Mouse (Mus musculus): ENCODE measurements around the gene Eaf2.

Eaf2 gene

DNA sequence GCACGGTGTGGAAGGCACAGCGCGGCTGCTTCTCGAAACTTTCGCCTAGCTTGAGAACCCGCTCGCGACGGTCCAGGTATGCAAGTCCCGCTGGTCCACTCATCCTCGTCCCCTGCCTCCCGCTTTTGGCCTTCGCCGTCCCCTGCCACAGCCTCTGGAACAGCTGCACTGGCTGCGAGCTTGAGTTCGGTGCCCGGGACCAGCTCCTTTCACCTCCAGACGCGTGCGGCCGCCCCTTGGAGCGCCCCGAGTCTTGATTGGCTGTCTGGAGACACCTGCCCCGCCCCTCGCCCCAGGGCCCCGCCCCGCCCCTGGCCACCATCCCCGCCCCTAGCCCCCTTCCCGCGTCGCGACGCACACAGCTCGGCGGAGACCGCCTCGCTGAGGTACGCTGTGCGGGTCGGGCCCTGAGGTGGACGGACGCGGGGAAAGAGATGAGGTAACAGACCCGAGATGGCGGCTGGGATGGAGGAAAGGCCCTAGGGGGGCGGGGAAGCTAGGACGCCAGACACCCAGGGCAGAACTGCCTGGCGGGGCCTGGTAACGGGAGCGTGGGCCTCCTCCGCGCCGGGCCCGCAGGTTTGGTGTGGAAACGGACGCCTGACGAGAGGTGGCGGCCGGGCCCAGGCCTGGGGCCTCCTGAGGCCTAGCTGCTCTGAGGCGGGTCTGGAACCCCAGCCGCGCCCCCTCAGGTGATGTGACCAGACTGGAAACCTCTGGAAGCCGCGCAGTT lies 46.6 kb downstream of the Eaf2 start, which contains the start of gene Iqcb1:
Gene Iqcb1, plus strand, starts transcription at position 332 of the 733 bp plus-strand sequence.
- DNase-seq: peak; percentile 91

DNA sequence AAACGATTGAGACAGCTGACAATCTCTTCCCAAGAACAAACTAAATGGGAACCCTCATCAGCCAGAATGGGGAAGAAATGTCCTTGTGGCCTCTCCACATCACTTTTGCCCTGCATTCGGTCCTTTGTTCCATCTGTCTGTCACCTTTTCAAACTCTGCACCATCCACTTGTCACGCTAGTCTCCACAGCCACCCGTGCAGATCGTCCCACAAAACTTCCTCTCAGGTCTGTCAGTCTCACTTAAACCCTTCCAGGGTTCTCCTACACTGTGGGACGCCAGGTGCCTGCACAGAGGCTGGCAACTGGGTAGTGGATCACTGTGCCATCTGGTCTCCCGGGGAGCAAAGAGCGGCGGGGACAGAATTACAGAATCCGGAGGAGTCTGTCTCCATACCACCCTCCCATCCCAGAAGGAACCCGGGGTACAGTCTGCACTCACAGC lies 47.2 kb downstream of the Eaf2 start:
- DNase-seq: no peak

DNA sequence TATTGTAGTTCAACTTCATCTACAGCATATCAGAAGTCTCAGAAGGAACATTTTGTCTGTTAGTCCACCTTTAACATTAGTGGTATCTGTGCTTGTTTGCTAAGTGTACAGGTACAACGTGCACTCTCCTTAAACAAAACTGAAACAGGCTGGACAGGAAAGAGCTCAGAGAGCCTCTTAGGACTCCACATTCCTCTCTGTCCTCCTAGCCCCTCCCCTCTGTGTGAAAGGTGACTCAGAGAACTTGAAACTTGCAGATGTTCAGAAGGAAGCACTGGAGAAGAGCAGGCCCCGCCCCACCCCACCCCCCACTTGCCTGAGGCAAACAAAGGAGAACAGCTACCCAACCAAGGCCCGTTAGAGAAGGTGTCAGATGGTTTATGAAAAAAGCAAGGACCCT lies 53.3 kb downstream of the Eaf2 start:
- DNase-seq: peak; percentile 66

DNA sequence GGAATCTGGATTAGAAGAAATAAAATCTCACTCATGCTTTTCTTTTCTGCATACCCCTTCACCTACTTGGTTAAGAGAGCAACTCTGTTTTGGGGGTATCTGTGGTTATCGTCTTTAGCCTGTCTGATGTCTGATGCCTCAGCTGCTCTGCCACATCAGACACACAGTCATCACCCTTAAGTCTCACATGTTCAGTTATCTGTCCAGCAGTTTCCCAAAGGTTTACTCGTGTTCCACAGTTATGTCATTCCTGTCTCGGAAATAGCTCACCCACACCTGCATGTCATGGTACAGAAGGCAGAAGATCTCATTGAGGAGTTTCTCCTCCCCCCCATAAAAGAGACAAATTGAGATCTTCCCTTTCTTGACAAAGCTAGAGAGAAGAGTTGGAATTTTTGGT lies 54.1 kb downstream of the Eaf2 start:
- no peak for DNase-seq

DNA sequence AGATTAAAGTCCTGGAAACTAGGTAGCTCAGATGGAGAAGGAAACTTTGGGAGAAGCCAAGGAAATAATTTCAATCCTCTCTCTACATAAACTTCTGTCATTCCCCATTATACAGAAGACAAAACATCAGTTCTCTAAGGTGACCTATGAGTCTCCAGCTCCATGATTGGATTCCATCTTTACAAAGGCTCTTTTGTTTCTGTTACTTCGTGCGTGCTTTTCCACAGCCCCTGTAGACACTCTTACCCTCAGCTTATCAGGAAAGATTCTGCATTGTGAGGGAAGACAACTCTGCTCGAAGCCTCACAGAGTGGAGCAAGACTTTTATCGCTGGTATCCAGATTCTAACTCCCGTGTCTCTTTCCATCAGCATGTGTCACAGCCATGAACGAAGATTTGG lies 54.8 kb downstream of the Eaf2 start:
- DNase-seq: no peak

DNA sequence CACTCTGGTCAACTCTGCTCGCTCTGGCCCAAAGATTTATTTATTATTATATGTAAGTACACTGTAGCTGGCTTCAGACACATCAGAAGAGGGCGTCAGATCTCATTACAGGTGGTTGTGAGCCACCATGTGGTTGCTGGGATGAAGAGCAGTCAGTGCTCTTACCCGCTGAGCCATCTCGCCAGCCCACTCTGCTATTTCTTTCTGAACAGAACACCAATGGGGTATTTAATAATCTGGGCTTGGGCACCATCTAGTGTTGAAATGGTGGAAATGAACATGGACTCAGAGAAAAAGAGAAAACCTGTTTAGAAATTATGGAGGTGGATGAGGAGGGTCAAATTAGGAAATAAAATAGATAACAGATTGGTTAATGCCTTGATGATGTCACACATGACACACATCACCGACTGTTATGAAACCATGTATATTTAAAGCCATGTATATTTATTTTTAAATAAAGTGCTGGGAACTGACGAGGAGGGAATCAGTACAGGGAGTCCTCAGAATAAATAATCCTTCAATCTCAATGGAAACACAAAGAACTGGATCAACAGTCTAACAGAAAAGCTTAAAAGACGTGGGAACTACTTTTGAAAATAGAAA lies 57.4 kb downstream of the Eaf2 start:
- DNase-seq: peak; percentile 67

DNA sequence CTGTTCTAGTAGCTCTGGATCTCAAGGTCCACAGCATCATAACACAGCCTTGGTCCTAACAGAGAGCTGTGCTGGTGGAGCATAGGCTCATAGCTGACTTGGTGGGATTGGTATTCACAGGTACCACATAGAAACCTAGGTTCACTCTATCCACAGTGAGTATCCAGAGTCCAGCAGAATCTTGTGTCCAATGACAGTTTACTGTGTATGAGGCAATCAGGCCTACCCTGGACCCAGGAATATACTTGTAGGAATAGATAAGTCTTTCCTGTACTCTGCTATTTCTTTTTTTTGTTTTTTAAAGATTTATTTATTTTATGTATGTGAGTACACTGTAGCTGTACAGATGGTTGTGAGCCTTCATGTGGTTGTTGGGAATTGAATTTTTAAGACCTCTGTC lies 57.9 kb downstream of the Eaf2 start:
- no peak for DNase-seq

DNA sequence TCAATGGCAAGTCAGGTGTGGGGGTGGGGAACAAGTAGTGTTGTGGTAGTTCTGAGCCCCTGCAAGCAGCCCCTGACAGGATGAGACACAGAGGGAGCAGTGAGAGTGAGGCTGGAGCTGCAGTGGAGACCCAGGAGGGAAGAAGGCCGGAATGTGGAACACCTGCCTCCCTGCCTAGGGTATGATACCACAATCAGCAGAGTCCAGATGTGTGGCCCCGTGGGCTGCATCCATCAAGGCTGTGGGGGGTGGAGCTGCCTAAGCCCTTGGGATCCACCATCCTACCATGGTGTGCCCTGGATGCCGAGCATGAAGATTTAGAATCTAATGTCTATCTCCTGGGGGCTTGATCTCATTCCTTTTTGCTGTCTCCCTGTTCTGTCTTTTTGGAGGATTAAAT lies 61.1 kb downstream of the Eaf2 start:
- DNase-seq: no peak

DNA sequence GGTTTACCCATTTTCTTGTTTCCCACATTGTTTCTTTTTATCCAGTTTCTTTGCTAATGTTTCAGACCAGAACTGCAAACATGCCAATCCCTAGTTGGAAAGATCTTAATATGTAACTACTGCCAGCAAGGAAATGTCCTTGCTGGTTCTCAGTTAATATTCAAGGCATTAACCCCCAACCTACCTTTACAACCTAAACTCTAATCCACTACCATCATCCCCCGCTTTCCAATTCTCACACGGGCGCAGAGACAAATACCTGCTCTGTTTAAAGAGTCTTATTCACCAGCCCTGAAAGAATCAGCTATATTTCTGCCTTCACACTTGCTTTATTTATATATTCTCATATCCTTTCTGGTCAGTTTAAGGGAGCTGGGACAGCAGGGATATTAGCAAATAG lies 66.2 kb downstream of the Eaf2 start:
- no peak for DNase-seq

DNA sequence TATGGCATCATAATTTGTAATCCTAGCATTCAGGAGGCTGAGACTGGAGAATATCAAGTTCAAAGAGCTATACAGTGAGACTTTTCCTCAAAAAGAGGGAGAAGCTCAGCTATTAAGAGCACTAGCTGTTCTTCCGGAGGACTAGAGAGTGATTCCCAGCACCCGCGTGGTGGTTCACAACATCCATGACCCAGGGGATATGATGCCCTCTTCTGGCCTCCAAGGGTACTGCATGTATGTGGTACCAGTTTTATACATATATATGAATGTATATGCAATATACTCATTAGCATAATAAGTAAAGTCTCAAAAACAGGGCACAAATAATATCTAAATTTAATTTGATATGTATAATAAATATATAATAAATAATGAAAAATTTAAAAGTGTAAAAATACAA lies 72.4 kb downstream of the Eaf2 start:
- DNase-seq: peak; percentile 17

DNA sequence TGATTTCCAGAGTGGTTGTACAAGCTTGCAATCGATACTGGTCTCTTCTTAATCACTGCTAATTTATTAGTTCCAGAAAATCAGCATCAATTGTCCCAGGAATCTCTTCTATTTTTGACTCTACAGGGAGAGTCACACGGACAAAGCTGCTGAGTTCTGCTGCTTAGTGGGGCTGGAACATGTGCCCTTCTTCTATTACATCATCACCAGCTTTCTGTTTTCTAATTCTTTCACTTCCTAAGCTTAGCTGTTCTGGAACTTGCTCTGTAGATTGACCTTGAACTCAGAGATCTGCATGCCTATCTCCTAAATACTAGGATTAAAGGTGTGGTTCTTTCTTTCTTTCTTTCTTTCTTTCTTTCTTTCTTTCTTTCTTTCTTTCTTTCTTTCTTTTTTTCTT lies 76.5 kb downstream of the Eaf2 start:
- no peak for DNase-seq

DNA sequence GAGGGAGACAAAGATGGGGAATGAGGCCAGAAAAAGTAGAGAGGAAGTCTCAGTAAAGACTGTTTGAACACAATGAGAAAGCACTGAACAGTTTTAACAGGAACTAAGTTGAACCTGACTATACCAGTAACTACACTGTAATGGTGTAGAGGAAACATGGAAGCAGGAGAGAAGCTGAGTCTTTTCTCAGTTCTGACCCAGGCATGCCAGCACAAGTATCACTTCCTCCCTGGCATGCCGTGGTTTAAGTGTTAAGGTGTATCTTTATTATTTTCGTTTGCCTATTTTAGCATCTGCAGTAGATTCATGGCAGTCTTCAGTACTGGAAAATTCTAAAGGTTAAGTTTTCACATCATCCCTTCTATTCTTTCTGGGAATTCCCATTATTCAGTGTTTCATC lies 79.8 kb downstream of the Eaf2 start:
- no peak for DNase-seq

DNA sequence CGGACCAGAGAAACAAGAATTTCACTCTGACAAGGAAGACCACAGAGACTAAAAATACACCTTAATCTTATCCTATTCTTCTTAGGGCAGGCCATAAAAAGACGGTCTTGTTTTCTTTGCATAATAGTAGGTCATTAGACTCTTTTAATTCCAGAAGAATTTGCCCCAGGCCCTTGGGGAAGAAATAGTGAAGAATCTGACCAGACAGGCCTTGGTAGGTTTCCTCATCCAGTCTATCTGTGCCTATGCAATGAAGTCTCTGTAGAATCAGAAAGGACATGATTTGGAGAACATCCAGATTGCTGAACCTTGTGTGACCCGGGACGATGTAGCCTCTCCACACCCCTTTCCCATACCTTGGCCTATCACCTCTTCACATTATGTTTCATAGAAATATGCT lies 84.6 kb downstream of the Eaf2 start:
- DNase-seq: no peak

DNA sequence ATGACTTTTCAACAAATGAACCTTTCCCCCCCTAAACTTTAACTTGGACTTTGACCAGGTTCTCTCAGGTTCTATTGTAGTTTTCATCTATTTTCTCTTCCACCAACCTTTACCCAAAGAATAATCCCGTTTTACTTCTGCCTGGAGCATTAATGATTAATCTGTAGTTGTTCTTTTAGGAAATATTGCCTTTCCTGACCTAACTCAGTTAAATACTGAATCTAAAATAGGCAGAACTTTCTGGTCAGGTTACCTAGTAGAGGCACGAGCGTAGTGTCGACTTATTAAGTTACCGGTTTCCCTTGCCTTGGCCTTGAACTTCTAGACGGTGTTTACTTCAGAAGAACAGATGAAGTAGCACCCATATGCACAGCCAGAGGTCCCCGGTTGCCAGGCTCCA lies 88.3 kb downstream of the Eaf2 start:
- no peak for DNase-seq

DNA sequence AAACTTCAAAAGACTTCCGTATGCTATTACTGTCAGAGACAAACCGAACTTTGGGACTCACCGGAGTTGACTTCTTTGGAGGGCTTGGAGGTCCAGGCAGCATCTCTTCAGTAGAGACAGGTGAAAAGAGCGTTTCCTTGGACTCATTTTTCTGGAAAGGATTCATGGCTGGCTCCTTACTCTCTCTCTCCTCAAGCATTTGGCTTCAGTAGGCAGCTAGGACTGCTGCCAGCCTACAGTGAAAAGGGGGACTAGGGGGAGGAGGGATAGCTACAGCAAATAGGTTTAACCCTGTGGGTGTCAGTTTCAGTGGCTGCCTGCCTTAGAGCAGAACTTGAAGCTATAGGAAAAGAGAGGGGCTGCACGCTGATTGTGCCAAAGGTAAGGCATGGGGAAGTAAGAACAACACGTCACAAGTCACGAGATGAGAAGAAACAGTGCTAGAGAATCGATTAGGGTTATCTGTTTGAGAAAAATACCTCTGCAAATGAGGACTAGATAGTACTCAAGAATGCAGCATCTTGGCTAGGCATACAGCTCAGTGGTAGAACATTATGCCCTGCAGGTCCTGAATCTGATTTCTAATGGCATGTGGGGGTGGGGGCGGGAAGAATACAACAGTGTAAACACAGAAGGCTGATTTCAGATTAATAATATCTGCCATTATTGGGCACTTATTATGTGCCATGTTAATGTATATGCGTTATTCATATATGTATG lies 90.0 kb downstream of the Eaf2 start, which contains the start of gene Slc15a2:
Gene Slc15a2, minus strand, starts transcription at position 369 of the 720 bp plus-strand sequence.
- DNase-seq: no peak

DNA sequence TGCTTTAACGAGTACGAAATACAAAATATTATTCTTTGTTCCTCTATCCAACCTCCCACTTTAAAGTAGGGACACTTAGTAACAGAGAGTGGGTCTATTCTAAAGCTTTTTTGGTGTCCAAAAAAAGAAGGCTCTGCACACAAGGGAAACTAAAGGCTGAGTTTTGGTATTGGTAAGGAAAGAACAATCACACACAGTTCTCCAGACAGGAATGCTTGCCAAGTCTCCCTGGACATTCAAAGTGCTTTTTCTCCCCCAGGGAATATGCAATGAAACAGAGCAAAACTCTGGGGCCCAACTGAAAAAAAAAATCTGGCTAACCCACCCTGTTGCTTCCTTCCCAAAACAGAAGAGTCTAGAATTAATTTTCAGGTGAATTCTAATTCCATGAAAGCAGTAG lies 90.7 kb downstream of the Eaf2 start:
- DNase-seq: no peak

DNA sequence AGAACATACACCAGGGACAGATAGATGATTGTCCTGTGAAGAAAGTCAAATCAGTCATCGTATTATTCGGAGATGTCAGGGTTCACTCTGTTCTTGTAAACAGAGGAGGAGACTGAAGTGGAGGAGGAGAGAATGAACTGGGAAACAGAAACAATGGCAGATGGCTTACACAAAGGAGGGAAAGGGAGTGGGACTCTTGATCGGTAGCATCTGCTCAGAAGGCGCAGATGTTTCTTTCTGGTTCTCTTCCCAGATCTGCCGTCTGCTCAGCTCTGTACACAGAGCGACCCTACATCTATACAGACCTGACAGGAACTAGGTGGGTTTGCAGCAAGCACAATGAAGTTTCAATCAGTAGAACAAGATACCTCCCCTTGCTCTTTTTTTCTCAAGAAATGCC lies 99.1 kb downstream of the Eaf2 start:
- no peak for DNase-seq

DNA sequence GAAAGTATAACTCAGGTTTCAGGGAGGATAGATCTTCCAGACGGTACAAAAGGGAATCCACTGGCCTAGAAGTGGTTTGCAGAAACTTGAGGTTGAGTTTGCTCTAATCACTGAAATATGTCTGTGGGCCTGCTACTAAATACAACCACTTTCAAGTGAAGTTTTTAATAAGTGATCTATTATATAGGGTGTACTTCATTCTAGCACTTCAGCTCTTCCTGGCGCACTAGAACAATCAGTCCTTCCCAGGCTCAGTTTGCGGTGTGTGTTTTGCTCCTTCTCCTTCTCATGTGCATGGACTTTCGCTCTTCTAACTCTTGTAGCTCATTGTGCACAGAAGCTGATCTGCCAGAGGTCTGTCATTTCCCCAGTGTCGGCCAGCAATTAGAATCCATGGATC lies 101.8 kb downstream of the Eaf2 start:
- DNase-seq: no peak

DNA sequence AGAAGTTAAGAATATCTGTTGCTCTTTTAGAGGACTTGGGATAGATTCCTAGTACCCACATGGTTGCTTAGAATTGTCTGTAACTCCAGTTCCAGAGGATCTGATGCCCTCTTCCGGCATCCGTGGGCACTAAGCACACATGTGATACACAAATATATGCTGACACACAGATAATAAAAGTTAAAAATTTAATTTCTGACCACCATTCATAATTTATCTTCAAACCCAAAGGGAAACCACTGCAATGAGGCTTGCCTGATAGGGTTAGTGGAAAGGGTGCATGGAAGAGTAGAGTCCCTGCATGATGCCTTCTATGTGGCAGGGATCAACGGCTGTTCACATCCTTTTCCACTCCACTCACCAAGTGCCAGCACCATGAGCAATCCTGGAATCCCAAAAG lies 103.1 kb downstream of the Eaf2 start:
- DNase-seq: no peak

DNA sequence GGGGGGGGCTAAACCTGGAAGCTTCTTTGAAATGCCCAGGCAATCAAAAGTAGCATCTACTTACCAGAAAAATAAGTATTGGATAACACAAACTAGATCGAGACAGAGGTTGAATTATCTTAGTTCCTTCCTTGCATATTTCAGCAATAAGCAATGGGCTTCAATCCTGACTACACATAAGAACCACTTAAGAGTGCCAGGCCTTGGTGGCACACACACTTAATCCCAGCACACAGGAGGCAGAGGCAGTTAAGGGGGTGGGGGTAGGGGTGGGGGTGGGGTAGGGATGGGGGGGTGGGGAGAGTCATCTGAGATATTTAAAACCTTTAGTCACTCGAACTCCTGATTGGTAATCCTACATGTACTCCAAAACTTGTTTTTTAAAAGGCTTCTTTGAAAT lies 103.6 kb downstream of the Eaf2 start:
- no peak for DNase-seq

DNA sequence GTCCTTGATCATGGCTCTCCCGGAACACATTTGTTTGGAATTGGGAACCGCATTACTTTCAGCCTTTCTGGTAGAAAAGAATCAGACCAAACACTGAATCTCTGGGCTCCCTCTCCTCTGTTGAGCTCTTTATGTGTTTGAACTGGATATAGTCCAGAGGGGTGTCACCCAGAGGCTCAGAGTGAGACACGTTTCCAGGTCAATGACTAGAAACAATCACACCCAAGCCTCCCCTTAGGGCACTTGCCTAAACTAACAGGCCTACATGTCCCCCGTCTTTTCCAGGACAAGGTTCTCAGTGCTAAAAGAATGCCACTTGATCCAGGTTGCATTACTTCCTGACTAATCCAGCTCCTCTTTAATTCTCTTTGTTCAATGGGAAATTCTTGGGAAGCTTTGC lies 104.0 kb downstream of the Eaf2 start:
- DNase-seq: no peak

DNA sequence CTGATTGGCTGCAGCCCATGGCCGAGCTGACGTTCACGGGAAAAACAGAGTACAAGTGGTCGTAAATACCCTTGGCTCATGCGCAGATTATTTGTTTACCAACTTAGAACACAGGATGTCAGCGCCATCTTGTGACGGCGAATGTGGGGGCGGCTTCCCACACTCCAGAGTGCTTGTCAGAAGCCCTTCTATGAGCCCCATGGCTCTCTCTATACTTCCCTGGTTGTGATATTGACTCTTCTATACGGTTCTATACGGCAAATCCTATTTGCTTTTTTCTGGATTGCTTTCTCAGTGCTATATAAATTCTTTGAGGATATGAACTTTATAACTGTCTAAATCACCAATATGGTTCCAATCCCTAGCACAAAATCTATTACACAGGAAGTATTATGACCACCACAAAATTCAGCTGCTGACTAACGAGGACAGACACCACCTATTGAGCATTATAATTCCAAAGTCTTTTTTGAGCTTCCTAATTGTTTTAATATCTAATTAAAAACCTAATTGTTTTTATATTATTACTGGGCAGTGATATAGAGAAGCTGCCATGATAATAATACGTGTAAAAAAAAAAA lies 104.5 kb downstream of the Eaf2 start:
- peak; percentile 29 for DNase-seq

DNA sequence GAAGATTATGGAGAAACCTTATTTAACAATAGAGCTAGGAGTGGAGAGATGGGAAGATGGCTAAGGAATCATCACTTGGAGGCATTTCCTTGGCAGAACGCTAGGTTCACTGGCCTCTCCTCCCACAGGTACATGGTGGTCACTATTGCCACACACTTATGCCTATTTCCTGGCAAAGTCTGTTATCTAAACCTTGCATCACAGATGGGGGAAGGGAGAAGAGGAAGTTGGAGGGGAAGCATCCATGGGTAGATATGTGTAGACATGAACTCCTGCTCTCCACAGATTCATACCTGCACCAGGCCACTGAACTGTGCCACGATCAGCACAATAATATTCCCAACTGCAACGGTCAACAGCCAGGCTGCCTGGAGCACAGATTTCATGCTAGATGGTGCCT lies 122.8 kb downstream of the Eaf2 start:
- DNase-seq: no peak

DNA sequence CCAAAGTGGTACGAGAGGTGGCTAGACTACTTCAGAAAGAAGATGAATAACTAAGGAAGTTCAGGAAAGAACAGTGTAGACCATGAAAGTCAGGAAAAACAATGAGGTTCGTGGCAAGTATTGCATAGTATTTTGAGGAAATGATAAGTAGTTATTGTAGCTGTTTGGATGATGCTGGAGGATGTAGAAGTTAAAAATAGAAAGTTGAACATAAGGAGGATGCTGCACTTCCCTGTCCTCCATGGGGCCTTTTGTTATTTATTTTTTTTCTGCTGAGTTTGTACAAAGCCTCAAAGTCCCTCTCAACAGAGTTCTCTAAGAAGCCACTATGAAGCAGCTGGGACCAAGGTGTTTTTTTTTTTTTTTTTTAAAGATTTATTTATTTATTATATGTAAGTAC lies 127.0 kb downstream of the Eaf2 start:
- DNase-seq: no peak

Measured in thymus, postnatal 14 days (tissue).